Mouse (Mus musculus) liver, postnatal 0 days (tissue): Measurements from ENCODE around the gene Rgcc. TPM values are rescaled to one million over a fixed set of nuclear protein-coding genes. Genes with fewer than 3 reads are reported as not detected.

ENCODE experiments used
- ATAC-seq: fragments of 200-750 bp; cut with Nextera tagmentation; 2 replicates; pipeline ENCODE4 v1.8.0; 2017; ENCODE audit warnings: mild to moderate bottlenecking, moderate library complexity
- DNase-seq: peaks from one replicate; pipeline ENCODE4 v3.0.0-alpha.2; 2016
- H3K27ac ChIP-seq: fragments of 300-500 bp; sonication (generic); 2 replicates; pipeline ENCODE4 v1.5.1; 2014; ENCODE audit warnings: antibody characterized with exemption, moderate library complexity, mild to moderate bottlenecking, low read depth
- H3K27me3 ChIP-seq: fragments of 300-500 bp; sonication (generic); 2 replicates; pipeline ENCODE4 v1.6.1; 2014; ENCODE audit warnings: low read length, control low read depth, mixed read lengths; ENCODE audit not compliant: insufficient read depth
- H3K36me3 ChIP-seq: fragments of 300-500 bp; sonication (generic); replicated peaks from 2 replicates; pipeline ENCODE4 v1.6.1; 2014; ENCODE audit warnings: mild to moderate bottlenecking, control low read depth, low read length, moderate library complexity, mixed read lengths; ENCODE audit not compliant: insufficient read depth
- H3K4me1 ChIP-seq: fragments of 300-500 bp; sonication (generic); 2 replicates; pipeline ENCODE4 v1.6.1; 2014; ENCODE audit warnings: antibody characterized with exemption, mild to moderate bottlenecking, control low read depth; ENCODE audit not compliant: insufficient read depth
- H3K4me2 ChIP-seq: fragments of 300-500 bp; sonication (generic); 2 replicates; pipeline ENCODE4 v1.6.1; 2014; ENCODE audit warnings: low read depth, mild to moderate bottlenecking, low read length, moderate library complexity, mixed read lengths
- H3K4me3 ChIP-seq: fragments of 300-500 bp; sonication (generic); 2 replicates; pipeline ENCODE4 v1.5.1; 2014; ENCODE audit warnings: low read depth, low read length
- H3K9ac ChIP-seq: fragments of 300-500 bp; sonication (generic); replicated peaks from 2 replicates; pipeline ENCODE4 v1.6.1; 2014; ENCODE audit warnings: mild to moderate bottlenecking, moderate library complexity
- H3K9me3 ChIP-seq: fragments of 300-500 bp; sonication (generic); 2 replicates; pipeline ENCODE4 v1.6.1; 2016; ENCODE audit warnings: mild to moderate bottlenecking, control low read depth, low read length, mixed read lengths
- CTCF ChIP-seq: sonication (generic); IDR thresholded peaks from 2 replicates; pipeline ENCODE4 v1.5.1; 2016; ENCODE audit warnings: antibody characterized with exemption, low read depth
- EP300 ChIP-seq: IDR thresholded peaks from 2 replicates; pipeline ENCODE4 v1.6.1; 2016; ENCODE audit warnings: antibody characterized with exemption, low read depth, mild to moderate bottlenecking
- WGBS: fragments of 180-500 bp; shearing (Covaris S2); extraction: QIAGEN DNeasy Blood & Tissue Kit; methylation state at CpG from one replicate; pipeline ENCODE4 v1.1.7; 2014; ENCODE audit not compliant: insufficient replicate concordance; 5-methylcytosine and 5-hydroxymethylcytosine counted together
- polyA plus RNA-seq: library from polyadenylated mRNA; unstranded; fragments of >200 nt; fragmentation: Nextera tagmentation; extraction: Ambion mirVana; gene quantifications from 2 replicates; pipeline ENCODE4 v1.2.1, GENCODE M21; 2015

Gene Rgcc
- polyA plus RNA-seq, 1 experiment from 2014 or later = 102 TPM

DNA sequence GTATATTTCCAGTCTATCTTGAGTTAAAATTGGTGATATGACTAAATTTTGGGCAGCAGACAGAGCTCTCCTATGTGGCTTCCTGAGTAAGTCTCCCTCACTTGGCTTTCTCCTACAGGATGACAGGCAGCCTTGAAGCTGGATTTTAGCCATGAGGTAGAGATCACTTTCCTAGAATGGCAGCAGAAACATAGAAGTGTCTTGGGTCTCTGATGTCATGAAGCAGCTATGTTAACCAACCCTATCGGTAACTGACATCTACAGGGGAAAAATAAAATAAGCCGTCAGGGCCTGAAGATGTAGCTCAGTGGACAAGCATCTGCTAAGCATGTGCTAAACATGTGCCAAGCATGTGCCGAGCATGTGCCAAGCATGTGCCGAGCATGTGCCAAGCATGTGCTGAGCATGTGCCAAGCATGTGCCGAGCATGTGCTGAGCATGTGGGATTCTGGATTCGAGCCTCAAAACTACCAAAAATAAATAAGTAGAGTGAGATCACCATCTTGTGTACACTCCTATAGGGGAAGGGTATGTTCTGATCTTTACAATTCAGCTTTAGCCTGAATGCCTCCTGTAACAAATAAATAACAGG, 3.5 kb upstream of the Rgcc start:
- Histone ChIP-seq H3K9me3 (no peaks in the 10 kb centered on the region), H3K9ac (no peak overlapping the region), H3K4me1 (peaks cover 45% of the 10 kb centered on the region), H3K27ac (no peak overlapping the region), H3K4me3 (no peak overlapping the region), H3K27me3 (no peaks in the 10 kb centered on the region), H3K4me2 (no peak overlapping the region), H3K36me3 (no peaks in the 10 kb centered on the region)
- no peak for DNase-seq
- no peak for TF ChIP-seq CTCF
- TF ChIP-seq EP300 = no peak
- ATAC-seq = no peak
- WGBS = 86% methylated on average over 6 of the region's 6 CpGs

DNA sequence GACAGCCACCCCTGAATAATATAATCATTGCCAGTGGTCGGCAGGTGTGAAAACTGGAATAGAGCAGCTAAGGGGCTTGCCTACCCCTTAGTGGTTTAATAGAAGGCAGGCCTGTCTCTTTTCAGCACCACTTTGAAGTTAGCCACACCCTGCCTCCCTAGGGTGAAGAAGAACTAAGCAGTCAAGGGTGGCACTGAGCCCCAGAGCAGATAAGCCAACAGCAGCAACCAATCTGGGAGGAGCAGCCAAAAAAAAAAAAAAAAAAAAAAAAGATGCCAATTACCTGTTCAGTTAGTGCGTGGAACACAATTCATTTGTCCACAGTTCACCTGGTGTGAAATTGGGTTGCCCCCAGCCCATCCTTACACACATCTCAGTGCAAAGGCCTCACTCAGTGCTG, 1.7 kb upstream of the Rgcc start:
- Histone ChIP-seq H3K4me3 (no peak overlapping the region), H3K9me3 (no peaks in the 10 kb centered on the region), H3K4me2 (peak overlapping the region; percentile 39; the same call in 1 of the 2 replicates), H3K9ac (no peak overlapping the region), H3K4me1 (peaks cover 57% of the 10 kb centered on the region), H3K27ac (peak overlapping the region; percentile 32; the same call in 1 of the 2 replicates), H3K36me3 (no peaks in the 10 kb centered on the region; the same call in 1 of the 2 replicates), H3K27me3 (no peaks in the 10 kb centered on the region)
- no peak for ATAC-seq
- 48% methylated on average over 2 of the region's 2 CpGs for WGBS
- no peak for TF ChIP-seq CTCF
- TF ChIP-seq EP300 = peak; percentile 24; the same call in 1 of the 2 replicates
- DNase-seq = no peak

DNA sequence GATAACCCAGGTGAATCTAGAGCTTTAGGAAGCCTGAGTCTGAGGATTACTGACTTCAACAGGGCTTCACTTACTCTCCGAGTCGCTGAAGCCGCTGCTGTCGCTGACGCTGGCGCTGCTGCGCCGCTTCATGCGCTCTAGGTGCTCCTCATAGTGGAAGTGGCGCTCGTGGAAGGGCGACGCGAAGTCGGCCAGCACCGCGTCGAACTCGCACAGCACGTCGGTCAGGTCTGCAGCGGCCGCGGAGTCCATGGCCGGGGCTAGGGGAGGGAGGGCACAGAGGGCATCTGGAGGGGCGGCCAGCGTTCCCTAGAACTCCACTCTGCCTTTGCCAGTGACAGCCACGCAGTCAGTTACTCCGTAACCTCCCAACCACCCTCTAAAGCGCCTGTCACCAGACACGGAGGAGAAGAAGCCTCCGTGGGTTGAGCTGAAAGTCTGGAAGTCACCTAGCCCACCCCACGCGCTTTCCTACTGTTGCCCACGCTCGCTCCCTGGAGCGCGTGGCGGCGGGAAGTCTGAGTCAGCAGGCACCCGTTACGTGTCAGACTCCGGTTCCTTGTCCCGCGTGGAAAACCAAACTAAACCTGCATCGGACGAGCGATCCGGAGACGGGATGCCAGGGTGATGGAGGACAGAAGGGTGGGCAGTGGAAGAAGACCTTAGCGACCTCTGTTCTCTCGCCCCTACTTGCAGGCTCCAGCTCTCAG, 649 bp downstream of the Rgcc start:
- peak overlapping the region; percentile 75 for H3K27ac ChIP-seq
- peak overlapping the region; percentile 95 for H3K4me2 ChIP-seq
- 2% methylated on average over 52 of the region's 52 CpGs for WGBS
- H3K27me3 ChIP-seq = no peaks in the 10 kb centered on the region
- ATAC-seq = peak; percentile 20
- DNase-seq = peak; percentile 55
- peaks cover 54% of the 10 kb centered on the region for H3K4me1 ChIP-seq
- peak overlapping the region; percentile 84 for H3K9ac ChIP-seq
- H3K36me3 ChIP-seq = peaks cover 2% of the 10 kb centered on the region; the same call in 1 of the 2 replicates
- peak overlapping the region; percentile 85 for H3K4me3 ChIP-seq
- no peaks in the 10 kb centered on the region for H3K9me3 ChIP-seq
- no peak for TF ChIP-seq CTCF
- no peak for TF ChIP-seq EP300

DNA sequence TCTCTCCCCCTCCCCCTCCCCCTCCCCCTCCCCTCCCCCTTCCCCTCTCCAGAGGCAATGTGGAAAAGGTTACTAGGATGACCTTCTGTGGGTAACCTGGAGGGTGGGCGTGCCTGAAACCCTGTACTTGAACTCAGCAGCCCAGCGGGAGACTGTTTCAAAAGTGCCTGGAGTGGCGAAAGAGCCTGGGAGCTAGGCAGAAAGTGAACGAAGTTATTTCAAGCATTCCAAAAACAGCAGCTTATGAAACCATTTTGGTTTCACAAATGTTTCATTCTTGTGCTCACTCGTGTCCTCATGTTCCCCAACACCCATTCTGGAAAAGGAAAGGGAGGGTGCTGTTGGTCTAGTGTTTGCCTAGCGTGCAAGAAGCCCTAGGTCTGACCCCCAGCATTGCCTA, 1.6 kb downstream of the Rgcc start:
- H3K27ac ChIP-seq = peak overlapping the region; percentile 75; the same call in 1 of the 2 replicates
- H3K9me3 ChIP-seq = no peaks in the 10 kb centered on the region
- no peaks in the 10 kb centered on the region for H3K27me3 ChIP-seq
- ATAC-seq (no peak), DNase-seq (no peak)
- H3K36me3 ChIP-seq = peaks cover 2% of the 10 kb centered on the region; the same call in 1 of the 2 replicates
- peaks cover 62% of the 10 kb centered on the region for H3K4me1 ChIP-seq
- WGBS = 30% methylated on average over 6 of the region's 6 CpGs
- peak overlapping the region; percentile 84 for H3K9ac ChIP-seq
- TF ChIP-seq CTCF = no peak
- TF ChIP-seq EP300 = no peak
- H3K4me2 ChIP-seq = peak overlapping the region; percentile 95
- H3K4me3 ChIP-seq = peak overlapping the region; percentile 85

DNA sequence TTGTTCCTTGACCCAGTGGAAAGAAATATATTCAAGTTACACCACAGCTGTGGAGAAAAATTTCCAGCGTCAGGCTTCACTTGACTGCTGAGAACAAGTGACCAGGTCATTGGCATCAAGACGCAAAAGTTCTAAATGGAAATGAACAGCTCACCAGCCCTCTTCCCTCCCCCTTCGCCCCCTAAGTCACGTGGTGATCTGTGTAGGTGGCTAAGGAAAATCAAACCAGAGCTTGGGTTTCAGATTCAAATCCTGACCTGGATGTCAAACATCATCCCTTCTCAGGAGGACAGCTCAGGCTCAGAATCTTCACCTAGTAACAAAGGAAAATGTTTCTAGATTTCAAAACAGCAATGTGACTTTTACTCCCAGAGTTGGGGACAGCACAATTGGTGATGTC, 2.2 kb downstream of the Rgcc start:
- H3K4me2 ChIP-seq = peak overlapping the region; percentile 95
- 0 out of 2 replicates have a peak overlapping the region, but pooled peaks have one; percentile 17 for H3K9ac ChIP-seq
- no peaks in the 10 kb centered on the region for H3K9me3 ChIP-seq
- H3K27me3 ChIP-seq = no peaks in the 10 kb centered on the region
- H3K4me3 ChIP-seq = peak overlapping the region; percentile 85
- H3K36me3 ChIP-seq = peaks cover 2% of the 10 kb centered on the region; the same call in 1 of the 2 replicates
- WGBS = 56% methylated on average over 4 of the region's 4 CpGs
- peaks cover 62% of the 10 kb centered on the region for H3K4me1 ChIP-seq
- ATAC-seq (no peak), DNase-seq (no peak)
- peak overlapping the region; percentile 36; the same call in 1 of the 2 replicates for H3K27ac ChIP-seq
- no peak for TF ChIP-seq EP300
- TF ChIP-seq CTCF = no peak

DNA sequence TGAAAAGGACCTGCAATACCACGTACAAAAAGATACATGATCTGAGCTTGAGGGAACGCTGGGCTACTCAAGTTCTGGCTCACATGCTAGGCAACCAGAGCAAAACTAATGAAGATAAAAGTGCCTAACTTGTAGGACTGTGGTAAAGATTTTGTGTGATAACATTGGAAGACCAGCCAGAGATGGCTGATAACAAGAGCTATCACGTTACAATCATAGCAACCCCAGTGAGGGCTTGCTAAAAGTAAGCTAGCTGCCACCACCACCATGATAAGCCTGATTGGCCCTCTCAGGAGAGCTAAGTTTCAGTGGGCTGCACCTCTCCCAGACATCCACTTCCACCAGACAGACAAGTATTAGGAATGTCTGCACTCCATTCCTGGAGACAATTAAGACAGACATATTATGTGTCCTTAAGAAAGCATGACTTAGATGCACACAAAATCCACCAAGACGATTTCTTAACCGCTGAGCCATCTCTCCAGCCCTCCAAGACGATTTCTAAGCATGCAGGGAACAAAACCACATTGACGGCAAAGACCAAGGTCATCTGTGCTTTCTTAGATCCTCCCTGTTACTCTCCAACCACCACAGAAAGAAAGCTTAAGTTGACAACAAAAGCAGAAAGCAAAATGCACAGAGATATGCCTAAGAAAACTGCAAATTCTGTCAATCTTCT, 3.0 kb downstream of the Rgcc start:
- no peaks in the 10 kb centered on the region for H3K9me3 ChIP-seq
- ATAC-seq (no peak), DNase-seq (no peak)
- H3K27me3 ChIP-seq = no peaks in the 10 kb centered on the region
- peak overlapping the region; percentile 18; the same call in 1 of the 2 replicates for H3K9ac ChIP-seq
- H3K4me3 ChIP-seq = peak overlapping the region; percentile 85
- peak overlapping the region; percentile 36 for H3K27ac ChIP-seq
- peaks cover 2% of the 10 kb centered on the region; the same call in 1 of the 2 replicates for H3K36me3 ChIP-seq
- no peak for TF ChIP-seq EP300
- no peak for TF ChIP-seq CTCF
- WGBS = 49% methylated on average over 7 of the region's 7 CpGs
- H3K4me1 ChIP-seq = peaks cover 65% of the 10 kb centered on the region
- peak overlapping the region; percentile 95 for H3K4me2 ChIP-seq
